Mouse (Mus musculus): ENCODE data around the gene S100a7a.

- TF ChIP-seq CTCF (IDR thresholded peaks at IDR 0.05; ENCODE audit: low read depth): no peak
- TF ChIP-seq EP300 (IDR thresholded peaks at IDR 0.05; ENCODE audit: low read depth): no peak
Observed at GRCm38 (mm10) chr3:90702244-90702643, 48.4 kb downstream of the S100a7a start.
